Mouse (Mus musculus) stomach, postnatal 0 days (tissue): Measurements from ENCODE around the gene Mospd3.

Source experiments
- CTCF ChIP-seq: IDR thresholded peaks from 2 replicates; pipeline ENCODE4 v1.5.1; 2016; ENCODE audit warnings: antibody characterized with exemption, low read depth, mild to moderate bottlenecking, moderate library complexity
- EP300 ChIP-seq: optimal IDR thresholded peaks from 2 replicates; pipeline ENCODE3; 2016; ENCODE audit warnings: antibody characterized with exemption

DNA sequence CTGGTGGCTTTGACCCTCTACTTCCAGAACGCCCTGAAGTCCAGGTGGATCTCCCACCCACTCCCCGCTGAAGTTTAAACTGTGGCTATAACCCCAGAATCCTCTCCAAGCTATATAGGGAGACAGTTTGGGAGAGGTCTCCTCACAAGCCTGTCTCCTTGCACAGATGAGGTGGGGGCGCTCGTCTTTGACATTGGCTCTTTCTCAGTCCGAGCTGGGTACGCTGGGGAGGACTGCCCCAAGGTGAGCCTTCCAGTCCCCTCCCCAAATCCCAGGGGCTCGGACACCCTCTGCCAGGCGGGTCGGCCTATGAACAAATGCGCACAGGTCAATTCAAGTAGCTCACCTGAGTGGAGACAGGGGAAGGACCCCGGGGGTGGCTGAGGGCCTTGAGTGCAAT is 47.0 kb downstream of the Mospd3 start:
- TF ChIP-seq CTCF (no peak), EP300 (no peak)
